Mouse (Mus musculus): ENCODE measurements around the gene Hspa1l. TPM values are rescaled to one million over a fixed set of nuclear protein-coding genes. Genes with fewer than 3 reads are reported as not detected.

Hspa1l gene
- polyA plus RNA-seq, 2 experiments from 2014 or later: 0.17 to 1.3 TPM

- ATAC-seq: peak; percentile 58
Observed at GRCm38 (mm10) chr17:35027277-35028068, 55.0 kb downstream of the Hspa1l start, which contains the start of gene Sapcd1. TSS of gene Sapcd1 (minus strand) at chr17:35028016.

- ATAC-seq: no peak
Observed at GRCm38 (mm10) chr17:35028315-35028714, 55.8 kb downstream of the Hspa1l start.

Other genes with a start within 250 kb of the Hspa1l start
- not detected for gene C4b, start 228.8 kb upstream of the Hspa1l start, polyA plus RNA-seq (2017; shearing (Covaris generic))
- gene Cyp21a1, start 168.1 kb upstream of the Hspa1l start, polyA plus RNA-seq (2017; shearing (Covaris generic)): not detected
- gene Stk19, start 135.8 kb upstream of the Hspa1l start, polyA plus RNA-seq (2017; shearing (Covaris generic)): 10 to 100 TPM; 24.4 to 46.0 TPM
- 10 to 100 TPM; 28.8 to 33.4 TPM for gene Dxo, start 135.7 kb upstream of the Hspa1l start, polyA plus RNA-seq (2017; shearing (Covaris generic))
- 10 to 100 TPM; 26.8 to 44.1 TPM for gene Skiv2l, start 122.5 kb upstream of the Hspa1l start, polyA plus RNA-seq (2017; shearing (Covaris generic))
- 10 to 100 TPM; 33.2 to 44.8 TPM for gene Nelfe, start 122.3 kb upstream of the Hspa1l start, polyA plus RNA-seq (2017; shearing (Covaris generic))
- under 1 TPM; 0.27 to 0.61 TPM for gene Cfb, start 110.2 kb upstream of the Hspa1l start, polyA plus RNA-seq (2017; shearing (Covaris generic))
- gene Zbtb12, start 93.2 kb upstream of the Hspa1l start, polyA plus RNA-seq (2017; shearing (Covaris generic)): not detected
- gene Gm20547, start 90.7 kb upstream of the Hspa1l start, polyA plus RNA-seq (2017; shearing (Covaris generic)): not detected
- 1 to 10 TPM; 1.1 to 2.5 TPM for gene C2, start 74.4 kb upstream of the Hspa1l start, polyA plus RNA-seq (2017; shearing (Covaris generic))
- gene Ehmt2, start 74.2 kb upstream of the Hspa1l start, polyA plus RNA-seq (2017; shearing (Covaris generic)): 10 to 100 TPM; 21.8 to 30.5 TPM
- not detected for gene Slc44a4, start 58.2 kb upstream of the Hspa1l start, polyA plus RNA-seq (2017; shearing (Covaris generic))
- gene Neu1, start 41.5 kb upstream of the Hspa1l start, polyA plus RNA-seq (2017; shearing (Covaris generic)): 10 to 100 TPM; 32.5 to 40.6 TPM
- 1 to 10 TPM in 1 of 2 experiments, under 1 TPM in 1; 0.84 to 3.7 TPM for gene Hspa1b, start 13.5 kb upstream of the Hspa1l start, polyA plus RNA-seq (2017; shearing (Covaris generic))
- gene Gm20481, start 2.8 kb upstream of the Hspa1l start, polyA plus RNA-seq (2017; shearing (Covaris generic)): 1 to 10 TPM in 1 of 2 experiments, not detected in 1; 3.1 TPM
- 1 to 10 TPM in 1 of 2 experiments, not detected in 1; 1.1 TPM for gene Hspa1a, start 547 bp upstream of the Hspa1l start, polyA plus RNA-seq (2017; shearing (Covaris generic))
- 10 to 100 TPM; 51.4 to 54.8 TPM for gene Lsm2, start 9.2 kb downstream of the Hspa1l start, polyA plus RNA-seq (2017; shearing (Covaris generic))
- 10 to 100 TPM; 28.4 to 31.6 TPM for gene Vars, start 28.3 kb downstream of the Hspa1l start, polyA plus RNA-seq (2017; shearing (Covaris generic))
- gene Vwa7, start 43.9 kb downstream of the Hspa1l start, polyA plus RNA-seq (2017; shearing (Covaris generic)): under 1 TPM; 0.12 to 0.14 TPM
- gene Sapcd1, start 55.3 kb downstream of the Hspa1l start, polyA plus RNA-seq (2017; shearing (Covaris generic)): 1 to 10 TPM; 2.7 to 2.8 TPM
- gene Msh5, start 74.0 kb downstream of the Hspa1l start, polyA plus RNA-seq (2017; shearing (Covaris generic)): 1 to 10 TPM; 1.8 to 2.5 TPM
- 100 to 1,000 TPM; 490 to 619 TPM for gene Clic1, start 77.3 kb downstream of the Hspa1l start, polyA plus RNA-seq (2017; shearing (Covaris generic))
- gene Ddah2, start 86.3 kb downstream of the Hspa1l start, polyA plus RNA-seq (2017; shearing (Covaris generic)): 1 to 10 TPM; 1.1 to 6.3 TPM
- gene Ly6g6c, start 92.7 kb downstream of the Hspa1l start, polyA plus RNA-seq (2017; shearing (Covaris generic)): not detected
- not detected for gene Mpig6b, start 93.5 kb downstream of the Hspa1l start, polyA plus RNA-seq (2017; shearing (Covaris generic))
- not detected for gene Ly6g6e, start 104.2 kb downstream of the Hspa1l start, polyA plus RNA-seq (2017; shearing (Covaris generic))
- not detected for gene Ly6g6d, start 105.4 kb downstream of the Hspa1l start, polyA plus RNA-seq (2017; shearing (Covaris generic))
- gene Ly6g6f, start 112.9 kb downstream of the Hspa1l start, polyA plus RNA-seq (2017; shearing (Covaris generic)): not detected
- gene Abhd16a, start 116.6 kb downstream of the Hspa1l start, polyA plus RNA-seq (2017; shearing (Covaris generic)): 10 to 100 TPM; 23.5 to 27.2 TPM
- gene Ly6g5c, start 135.6 kb downstream of the Hspa1l start, polyA plus RNA-seq (2017; shearing (Covaris generic)): not detected
- 1 to 10 TPM; 2.5 to 2.8 TPM for gene Ly6g5b, start 142.7 kb downstream of the Hspa1l start, polyA plus RNA-seq (2017; shearing (Covaris generic))
- 10 to 100 TPM; 80.4 to 86.0 TPM for gene Gpank1, start 148.8 kb downstream of the Hspa1l start, polyA plus RNA-seq (2017; shearing (Covaris generic))
- 100 to 1,000 TPM; 243 to 284 TPM for gene Csnk2b, start 149.3 kb downstream of the Hspa1l start, polyA plus RNA-seq (2017; shearing (Covaris generic))
- 10 to 100 TPM; 24.2 to 33.4 TPM for gene D17H6S53E, start 153.7 kb downstream of the Hspa1l start, polyA plus RNA-seq (2017; shearing (Covaris generic))
- under 1 TPM in 1 of 2 experiments, not detected in 1; 0.32 TPM for gene Apom, start 159.3 kb downstream of the Hspa1l start, polyA plus RNA-seq (2017; shearing (Covaris generic))
- gene Bag6, start 162.5 kb downstream of the Hspa1l start, polyA plus RNA-seq (2017; shearing (Covaris generic)): 10 to 100 TPM; 16.9 to 31.5 TPM
- gene Prrc2a, start 192.2 kb downstream of the Hspa1l start, polyA plus RNA-seq (2017; shearing (Covaris generic)): 10 to 100 TPM; 43.0 to 75.1 TPM
- gene Aif1, start 203.4 kb downstream of the Hspa1l start, polyA plus RNA-seq (2017; shearing (Covaris generic)): 1 to 10 TPM; 1.8 to 3.7 TPM
- gene Lst1, start 215.7 kb downstream of the Hspa1l start, polyA plus RNA-seq (2017; shearing (Covaris generic)): 10 to 100 TPM in 1 of 2 experiments, 1 to 10 TPM in 1; 7.3 to 10.0 TPM
- 100 to 1,000 TPM; 154 to 344 TPM for gene Ltb, start 221.7 kb downstream of the Hspa1l start, polyA plus RNA-seq (2017; shearing (Covaris generic))
- gene Tnf, start 229.3 kb downstream of the Hspa1l start, polyA plus RNA-seq (2017; shearing (Covaris generic)): 10 to 100 TPM; 15.3 to 23.5 TPM
- gene Lta, start 232.6 kb downstream of the Hspa1l start, polyA plus RNA-seq (2017; shearing (Covaris generic)): 10 to 100 TPM; 82.7 to 99.0 TPM
- 1 to 10 TPM in 1 of 2 experiments, under 1 TPM in 1; 0.79 to 1.4 TPM for gene Gm16181, start 248.1 kb downstream of the Hspa1l start, polyA plus RNA-seq (2017; shearing (Covaris generic))